Mouse (Mus musculus) duodenum, adult 2 months (tissue): ENCODE measurements around the gene Cyp3a16. TPM values are rescaled to one million over a fixed set of nuclear protein-coding genes. Genes with fewer than 3 reads are reported as not detected.

Experiments used
- polyA plus RNA-seq: library from polyadenylated mRNA; depleted of rRNA; stranded (reverse); fragments of >200 nt; gene quantifications from 2 replicates; pipeline ENCODE4 v1.2.3, GENCODE M21; 2012; ENCODE audit warnings: low replicate concordance; rRNA removed

The Cyp3a16 gene
- polyA plus RNA-seq = not detected in 2 replicates

GRCm38 (mm10) chr5:145469623-145470022 is at the start of gene Cyp3a16:
Gene Cyp3a16 (minus strand): TSS chr5:145469723.

Other genes starting within 250 kb of the Cyp3a16 start
- 6.7 and 7.4 TPM in 2 replicates for gene Zfp655, start 238.0 kb downstream of the Cyp3a16 start, polyA plus RNA-seq
- 9.2 and 9.5 TPM in 2 replicates for gene Zscan25, start 189.2 kb downstream of the Cyp3a16 start, polyA plus RNA-seq
- not detected in 2 replicates for gene Cyp3a57, start 124.4 kb downstream of the Cyp3a16 start, polyA plus RNA-seq
- gene Cyp3a41b, start 115.0 kb upstream of the Cyp3a16 start, polyA plus RNA-seq = not detected in 2 replicates